Mouse (Mus musculus) neural tube, embryonic 14.5 days (tissue): Measurements from ENCODE around the gene Ciart. TPM values are rescaled to one million over a fixed set of nuclear protein-coding genes. Genes with fewer than 3 reads are reported as not detected.
A peak's percentile ranks its signal among the peaks of the same experiment; 100 is the strongest.

Source experiments
- ATAC-seq: fragments of 200-750 bp; cut with Nextera tagmentation; 2 replicates; pipeline ENCODE4 v1.8.0; 2017; ENCODE audit warnings: low read depth, mild to moderate bottlenecking, moderate TSS enrichment, moderate library complexity
- H3K27ac ChIP-seq: fragments of 300-500 bp; sonication (generic); 2 replicates; pipeline ENCODE4 v1.5.1; 2014; ENCODE audit warnings: low read depth, mild to moderate bottlenecking, control low read depth, low read length, moderate library complexity, mixed read lengths
- H3K27me3 ChIP-seq: fragments of 300-500 bp; sonication (generic); 2 replicates; pipeline ENCODE4 v1.6.1; 2014; ENCODE audit warnings: low read length; ENCODE audit not compliant: control insufficient read depth, insufficient read depth
- H3K36me3 ChIP-seq: fragments of 300-500 bp; sonication (generic); 2 replicates; pipeline ENCODE4 v1.6.1; 2014; ENCODE audit warnings: low read length, mixed read lengths; ENCODE audit not compliant: control insufficient read depth, insufficient read depth
- H3K4me1 ChIP-seq: fragments of 300-500 bp; sonication (generic); 2 replicates; pipeline ENCODE4 v1.6.1; 2014; ENCODE audit warnings: low read length; ENCODE audit not compliant: control insufficient read depth, insufficient read depth
- H3K4me2 ChIP-seq: fragments of 300-500 bp; sonication (generic); 2 replicates; pipeline ENCODE4 v1.6.1; 2014; ENCODE audit warnings: mild to moderate bottlenecking, low read depth, low read length, control low read depth
- H3K4me3 ChIP-seq: fragments of 300-500 bp; sonication (generic); 2 replicates; pipeline ENCODE4 v1.5.1; 2014; ENCODE audit warnings: low read depth, low read length, control low read depth, mixed read lengths
- H3K9ac ChIP-seq: fragments of 300-500 bp; sonication (generic); replicated peaks from 2 replicates; pipeline ENCODE4 v1.6.1; 2014; ENCODE audit warnings: low read depth, mild to moderate bottlenecking, control low read depth, low read length, mixed read lengths
- H3K9me3 ChIP-seq: fragments of 300-500 bp; sonication (generic); 2 replicates; pipeline ENCODE4 v1.6.1; 2016; ENCODE audit warnings: low read length; ENCODE audit not compliant: control insufficient read depth
- WGBS: fragments of 180-500 bp; shearing (Covaris S2); extraction: QIAGEN DNeasy Blood & Tissue Kit; methylation state at CpG from one replicate; pipeline ENCODE4 v1.1.7; 2014; 5-methylcytosine and 5-hydroxymethylcytosine counted together
- polyA plus RNA-seq: library from polyadenylated mRNA; unstranded; fragments of >200 nt; fragmentation: Nextera tagmentation; extraction: Ambion mirVana; gene quantifications from 2 replicates; pipeline ENCODE4 v1.2.1, GENCODE M21; 2014

Ciart gene
- polyA plus RNA-seq, 1 experiment from 2014 or later: 3.3 TPM

- Histone ChIP-seq H3K27me3 (no peaks in the 10 kb centered on the region), H3K36me3 (peaks cover 8% of the 10 kb centered on the region; the same call in 1 of the 2 replicates), H3K9me3 (no peaks in the 10 kb centered on the region), H3K4me3 (peak overlapping the region; percentile 70), H3K9ac (peak overlapping the region; percentile 62), H3K4me1 (peaks cover 14% of the 10 kb centered on the region), H3K27ac (no peak overlapping the region), H3K4me2 (peak overlapping the region; percentile 74)
- 86% methylated on average over 7 of the region's 7 CpGs for WGBS
- no peak for ATAC-seq
These were observed 10.0 kb downstream of the Ciart start for GRCm38 (mm10) chr3:95872048-95872447.

GRCm38 (mm10) chr3:95871392-95871867 lies 10.6 kb downstream of the Ciart start, which contains the start of gene Mrps21:
Gene Mrps21 (minus strand): TSS chr3:95871519.
- H3K27ac ChIP-seq: peak within 1 kb of the TSS; percentile 69
- H3K9me3 ChIP-seq: no peaks in the 10 kb centered on the region
- peak within 1 kb of the TSS; percentile 74 for H3K4me2 ChIP-seq
- peaks cover 14% of the 10 kb centered on the region for H3K4me1 ChIP-seq
- H3K4me3 ChIP-seq: peak within 1 kb of the TSS; percentile 70
- under 1% methylated on average over 33 of the region's 33 CpGs for WGBS
- peak within 1 kb of the TSS; percentile 62 for H3K9ac ChIP-seq
- H3K36me3 ChIP-seq: peaks cover 8% of the 10 kb centered on the region; the same call in 1 of the 2 replicates
- no peaks in the 10 kb centered on the region for H3K27me3 ChIP-seq
- ATAC-seq: peak; percentile 95

- Histone ChIP-seq H3K4me3 (peak overlapping the region; percentile 70), H3K9ac (peak overlapping the region; percentile 62), H3K36me3 (peaks cover 8% of the 10 kb centered on the region; the same call in 1 of the 2 replicates), H3K27ac (peak overlapping the region; percentile 69), H3K9me3 (no peaks in the 10 kb centered on the region), H3K4me1 (peaks cover 14% of the 10 kb centered on the region), H3K4me2 (peak overlapping the region; percentile 74), H3K27me3 (no peaks in the 10 kb centered on the region)
- ATAC-seq: peak; percentile 26
- WGBS: 9% methylated on average over 15 of the region's 15 CpGs
These were observed 11.1 kb downstream of the Ciart start for GRCm38 (mm10) chr3:95870976-95871375.

GRCm38 (mm10) chr3:95867408-95867807 lies 14.6 kb downstream of the Ciart start:
- Histone ChIP-seq H3K9ac (no peak overlapping the region), H3K4me3 (no peak overlapping the region), H3K4me1 (peaks cover 12% of the 10 kb centered on the region), H3K27me3 (no peaks in the 10 kb centered on the region), H3K36me3 (peaks cover 16% of the 10 kb centered on the region), H3K9me3 (no peaks in the 10 kb centered on the region), H3K4me2 (no peak overlapping the region), H3K27ac (no peak overlapping the region)
- no peak for ATAC-seq
- WGBS: 100% methylated on average over 2 of the region's 2 CpGs

- WGBS: 94% methylated on average over 5 of the region's 5 CpGs
- peaks cover 16% of the 10 kb centered on the region for H3K36me3 ChIP-seq
- H3K27me3 ChIP-seq: no peaks in the 10 kb centered on the region
- H3K4me3 ChIP-seq: no peak overlapping the region
- H3K4me2 ChIP-seq: no peak overlapping the region
- ATAC-seq: no peak
- no peaks in the 10 kb centered on the region for H3K9me3 ChIP-seq
- 0 out of 2 replicates have a peak, but pooled peaks cover 6% of the 10 kb centered on the region for H3K4me1 ChIP-seq
- H3K27ac ChIP-seq: no peak overlapping the region
- no peak overlapping the region for H3K9ac ChIP-seq
These were observed 16.0 kb downstream of the Ciart start for GRCm38 (mm10) chr3:95866071-95866470.

- no peaks in the 10 kb centered on the region for H3K9me3 ChIP-seq
- 93% methylated on average over 20 of the region's 20 CpGs for WGBS
- H3K36me3 ChIP-seq: peaks cover 16% of the 10 kb centered on the region
These were observed 16.5 kb downstream of the Ciart start for GRCm38 (mm10) chr3:95865571-95865970.

GRCm38 (mm10) chr3:95865050-95865449 lies 17.0 kb downstream of the Ciart start:
- H3K4me3 ChIP-seq: no peak overlapping the region
- peaks cover 16% of the 10 kb centered on the region for H3K36me3 ChIP-seq
- no peaks in the 10 kb centered on the region for H3K27me3 ChIP-seq
- 96% methylated on average over 5 of the region's 5 CpGs for WGBS
- H3K9me3 ChIP-seq: no peaks in the 10 kb centered on the region
- no peak overlapping the region for H3K4me2 ChIP-seq
- no peaks in the 10 kb centered on the region for H3K4me1 ChIP-seq
- no peak for ATAC-seq
- no peak overlapping the region for H3K9ac ChIP-seq
- H3K27ac ChIP-seq: no peak overlapping the region

More at GRCm38 (mm10) chr3:95865571-95865970, 16.5 kb downstream of the Ciart start:
- ATAC-seq: no peak
- Histone ChIP-seq H3K27me3 (no peaks in the 10 kb centered on the region), H3K4me3 (no peak overlapping the region), H3K4me1 (0 out of 2 replicates have a peak, but pooled peaks cover 2% of the 10 kb centered on the region), H3K27ac (no peak overlapping the region), H3K4me2 (no peak overlapping the region), H3K9ac (no peak overlapping the region)

- H3K4me3 ChIP-seq: no peak overlapping the region
- H3K27me3 ChIP-seq: no peaks in the 10 kb centered on the region
- ATAC-seq: no peak
- H3K9ac ChIP-seq: no peak overlapping the region
- WGBS: 82% methylated on average over 7 of the region's 7 CpGs
- H3K9me3 ChIP-seq: no peaks in the 10 kb centered on the region
- no peak overlapping the region for H3K27ac ChIP-seq
- peaks cover 12% of the 10 kb centered on the region for H3K36me3 ChIP-seq
- no peak overlapping the region for H3K4me2 ChIP-seq
- no peaks in the 10 kb centered on the region for H3K4me1 ChIP-seq
These were observed 18.5 kb downstream of the Ciart start for GRCm38 (mm10) chr3:95863578-95863977.

GRCm38 (mm10) chr3:95861796-95862195 lies 20.3 kb downstream of the Ciart start:
- H3K27ac ChIP-seq: no peak overlapping the region
- no peak overlapping the region for H3K4me3 ChIP-seq
- no peaks in the 10 kb centered on the region for H3K27me3 ChIP-seq
- 35% methylated on average over 2 of the region's 2 CpGs for WGBS
- no peak overlapping the region for H3K4me2 ChIP-seq
- no peaks in the 10 kb centered on the region for H3K4me1 ChIP-seq
- peak; percentile 61; the same call in 1 of the 2 replicates for ATAC-seq
- H3K9ac ChIP-seq: no peak overlapping the region
- no peaks in the 10 kb centered on the region for H3K9me3 ChIP-seq
- peaks cover 9% of the 10 kb centered on the region for H3K36me3 ChIP-seq
